Mouse (Mus musculus) liver, postnatal 0 days (tissue): ENCODE results near the gene Zfp428. TPM values are rescaled to one million over a fixed set of nuclear protein-coding genes. Genes with fewer than 3 reads are reported as not detected.

Experiments
- ATAC-seq: fragments of 200-750 bp; cut with Nextera tagmentation; 2 replicates; pipeline ENCODE4 v1.8.0; 2017; ENCODE audit warnings: mild to moderate bottlenecking, moderate library complexity
- DNase-seq: peaks from one replicate; pipeline ENCODE4 v3.0.0-alpha.2; 2016
- H3K27ac ChIP-seq: fragments of 300-500 bp; sonication (generic); 2 replicates; pipeline ENCODE4 v1.5.1; 2014; ENCODE audit warnings: antibody characterized with exemption, moderate library complexity, mild to moderate bottlenecking, low read depth
- H3K27me3 ChIP-seq: fragments of 300-500 bp; sonication (generic); 2 replicates; pipeline ENCODE4 v1.6.1; 2014; ENCODE audit warnings: low read length, control low read depth, mixed read lengths; ENCODE audit not compliant: insufficient read depth
- H3K36me3 ChIP-seq: fragments of 300-500 bp; sonication (generic); replicated peaks from 2 replicates; pipeline ENCODE4 v1.6.1; 2014; ENCODE audit warnings: mild to moderate bottlenecking, control low read depth, low read length, moderate library complexity, mixed read lengths; ENCODE audit not compliant: insufficient read depth
- H3K4me1 ChIP-seq: fragments of 300-500 bp; sonication (generic); 2 replicates; pipeline ENCODE4 v1.6.1; 2014; ENCODE audit warnings: antibody characterized with exemption, mild to moderate bottlenecking, control low read depth; ENCODE audit not compliant: insufficient read depth
- H3K4me2 ChIP-seq: fragments of 300-500 bp; sonication (generic); 2 replicates; pipeline ENCODE4 v1.6.1; 2014; ENCODE audit warnings: low read depth, mild to moderate bottlenecking, low read length, moderate library complexity, mixed read lengths
- H3K4me3 ChIP-seq: fragments of 300-500 bp; sonication (generic); 2 replicates; pipeline ENCODE4 v1.5.1; 2014; ENCODE audit warnings: low read depth, low read length
- H3K9ac ChIP-seq: fragments of 300-500 bp; sonication (generic); replicated peaks from 2 replicates; pipeline ENCODE4 v1.6.1; 2014; ENCODE audit warnings: mild to moderate bottlenecking, moderate library complexity
- H3K9me3 ChIP-seq: fragments of 300-500 bp; sonication (generic); 2 replicates; pipeline ENCODE4 v1.6.1; 2016; ENCODE audit warnings: mild to moderate bottlenecking, control low read depth, low read length, mixed read lengths
- CTCF ChIP-seq: sonication (generic); IDR thresholded peaks from 2 replicates; pipeline ENCODE4 v1.5.1; 2016; ENCODE audit warnings: antibody characterized with exemption, low read depth
- EP300 ChIP-seq: IDR thresholded peaks from 2 replicates; pipeline ENCODE4 v1.6.1; 2016; ENCODE audit warnings: antibody characterized with exemption, low read depth, mild to moderate bottlenecking
- WGBS: fragments of 180-500 bp; shearing (Covaris S2); extraction: QIAGEN DNeasy Blood & Tissue Kit; methylation state at CpG from one replicate; pipeline ENCODE4 v1.1.7; 2014; ENCODE audit not compliant: insufficient replicate concordance; 5-methylcytosine and 5-hydroxymethylcytosine counted together
- polyA plus RNA-seq: library from polyadenylated mRNA; unstranded; fragments of >200 nt; fragmentation: Nextera tagmentation; extraction: Ambion mirVana; gene quantifications from 2 replicates; pipeline ENCODE4 v1.2.1, GENCODE M21; 2015

The Zfp428 gene
- polyA plus RNA-seq, 1 experiment from 2014 or later, result 4.1 TPM

DNA sequence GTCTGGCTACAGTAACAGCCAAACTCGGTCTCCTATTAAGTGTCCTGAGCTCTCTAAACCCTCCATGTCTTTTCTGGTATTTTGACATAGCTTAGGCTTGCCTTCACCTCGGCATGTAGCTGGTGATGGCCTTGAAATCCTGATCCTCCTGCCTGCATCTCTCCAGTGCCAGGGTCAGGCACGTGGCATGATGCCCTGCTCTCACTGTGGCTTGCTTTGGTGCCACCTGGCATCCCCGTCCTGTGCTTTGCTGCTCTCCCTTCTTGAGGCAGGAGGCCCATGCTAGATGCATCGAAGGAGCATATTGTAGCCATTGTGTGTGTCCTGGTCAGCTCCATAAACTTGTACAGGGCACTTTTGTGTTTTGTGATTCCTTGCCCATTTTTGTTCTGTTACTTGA lies 30.8 kb downstream of the Zfp428 start:
- H3K27ac ChIP-seq, result no peak overlapping the region
- no peak overlapping the region; the same call in 1 of the 2 replicates for H3K9ac ChIP-seq
- no peak for ATAC-seq
- no peak overlapping the region for H3K4me3 ChIP-seq
- no peak overlapping the region for H3K4me2 ChIP-seq
- H3K36me3 ChIP-seq, result peaks cover 24% of the 10 kb centered on the region
- DNase-seq, result no peak
- H3K4me1 ChIP-seq, result peaks cover 5% of the 10 kb centered on the region; the same call in 1 of the 2 replicates
- WGBS, result 64% methylated on average over 5 of the region's 5 CpGs
- no peaks in the 10 kb centered on the region for H3K9me3 ChIP-seq
- no peaks in the 10 kb centered on the region for H3K27me3 ChIP-seq
- TF ChIP-seq EP300 (no peak), CTCF (no peak)

DNA sequence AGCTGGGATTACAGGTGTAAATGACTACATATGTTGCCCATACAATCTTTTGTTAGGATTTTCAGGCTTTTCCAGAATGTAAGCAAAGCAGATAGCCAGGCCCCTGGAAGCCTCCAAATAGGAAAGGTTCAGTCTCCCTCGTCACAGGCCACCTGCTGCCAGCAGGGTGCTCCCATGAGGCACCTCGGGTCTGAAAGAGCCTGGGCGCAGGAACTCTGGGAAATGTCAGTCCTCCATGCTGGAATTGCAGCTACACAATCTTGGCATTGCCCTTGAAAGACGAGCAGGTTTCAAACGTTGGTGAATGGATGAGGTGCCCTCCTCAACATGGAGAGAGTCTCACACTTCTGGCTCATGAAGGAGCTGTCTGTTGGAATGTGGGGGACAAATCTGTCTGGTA lies 31.3 kb downstream of the Zfp428 start:
- H3K9me3 ChIP-seq, result no peaks in the 10 kb centered on the region
- WGBS, result 37% methylated on average over 5 of the region's 5 CpGs
- ATAC-seq, result no peak

DNA sequence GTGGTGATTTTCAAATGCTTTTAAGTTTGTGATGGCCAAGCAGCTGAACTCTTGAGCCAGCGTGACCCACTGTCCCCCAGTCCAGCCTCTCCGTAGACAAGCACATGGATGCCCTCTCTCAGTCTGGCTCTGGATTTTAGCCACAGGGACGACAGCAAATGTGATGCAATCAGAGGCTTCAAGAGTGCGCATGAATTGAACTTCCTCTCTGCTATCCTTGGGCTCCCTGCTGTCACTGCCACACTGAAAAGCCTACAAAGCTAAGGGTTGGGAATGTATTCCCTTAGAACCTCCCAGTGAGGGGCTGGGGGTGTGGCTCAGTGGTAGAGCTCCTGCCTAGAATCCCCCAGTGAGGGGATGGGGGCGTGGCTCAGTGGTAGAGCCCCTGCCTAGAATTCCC lies 31.9 kb downstream of the Zfp428 start:
- H3K27ac ChIP-seq, result no peak overlapping the region
- DNase-seq (no peak), ATAC-seq (no peak; the same call in 1 of the 2 replicates)
- peaks cover 5% of the 10 kb centered on the region; the same call in 1 of the 2 replicates for H3K4me1 ChIP-seq
- peaks cover 17% of the 10 kb centered on the region for H3K36me3 ChIP-seq
- no peaks in the 10 kb centered on the region for H3K27me3 ChIP-seq
- H3K4me3 ChIP-seq, result no peak overlapping the region
- H3K9ac ChIP-seq, result no peak overlapping the region
- no peaks in the 10 kb centered on the region for H3K9me3 ChIP-seq
- no peak overlapping the region for H3K4me2 ChIP-seq
- no peak for TF ChIP-seq EP300
- TF ChIP-seq CTCF, result no peak
- 46% methylated on average over 5 of the region's 5 CpGs for WGBS

More for the DNA sequence above, 31.3 kb downstream of the Zfp428 start:
- Histone ChIP-seq H3K4me3 (no peak overlapping the region), H3K36me3 (peaks cover 22% of the 10 kb centered on the region), H3K9ac (no peak overlapping the region), H3K27ac (no peak overlapping the region), H3K4me1 (peaks cover 5% of the 10 kb centered on the region; the same call in 1 of the 2 replicates), H3K27me3 (no peaks in the 10 kb centered on the region), H3K4me2 (no peak overlapping the region)
- DNase-seq, result no peak
- TF ChIP-seq EP300 (no peak), CTCF (0 out of 2 replicates have a peak, but pooled peaks have one; percentile 4)

DNA sequence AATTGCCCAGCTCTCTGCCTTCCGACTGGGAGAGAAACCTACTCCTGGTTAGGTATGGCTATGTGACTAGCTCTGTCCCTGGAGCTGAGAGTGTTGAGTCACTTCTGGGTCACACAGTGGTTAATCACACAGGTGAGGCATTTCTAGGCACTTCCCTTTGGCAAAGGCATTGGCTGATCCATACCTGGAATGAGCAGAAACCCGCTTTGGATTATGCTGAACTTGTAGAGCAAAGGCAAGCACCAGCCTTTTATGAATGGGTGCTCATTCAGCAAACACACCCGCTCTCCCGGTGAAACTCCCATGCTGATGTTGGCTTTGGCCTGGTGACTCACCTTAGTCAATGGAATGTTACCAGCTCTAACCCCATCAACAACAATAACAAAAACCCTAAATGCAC lies 32.9 kb downstream of the Zfp428 start:
- H3K27ac ChIP-seq, result no peak overlapping the region
- no peak for ATAC-seq

DNA sequence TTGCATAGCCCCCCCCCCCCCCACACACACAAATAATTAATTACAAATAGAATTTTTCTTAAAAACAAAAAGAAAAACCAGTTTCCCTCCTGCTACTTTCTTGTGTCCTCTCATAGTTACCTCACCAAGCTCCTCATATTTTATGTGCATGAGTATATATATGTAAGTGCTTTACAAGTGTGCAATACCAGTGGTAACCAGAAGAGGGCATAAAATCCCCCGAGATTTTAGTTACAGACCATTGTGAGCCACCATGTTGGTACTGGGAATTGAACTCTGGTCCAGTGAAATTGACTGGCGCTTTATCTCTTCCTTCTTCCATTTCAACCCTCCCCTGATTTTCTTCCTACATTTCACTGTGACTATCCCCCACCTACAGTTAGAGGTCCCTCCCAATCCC lies 37.7 kb downstream of the Zfp428 start:
- Histone ChIP-seq H3K27ac (no peak overlapping the region), H3K27me3 (no peaks in the 10 kb centered on the region), H3K36me3 (0 out of 2 replicates have a peak, but pooled peaks cover 2% of the 10 kb centered on the region), H3K4me2 (no peak overlapping the region), H3K9me3 (0 out of 2 replicates have a peak, but pooled peaks cover 3% of the 10 kb centered on the region), H3K9ac (no peak overlapping the region), H3K4me1 (peaks cover 13% of the 10 kb centered on the region), H3K4me3 (no peak overlapping the region)
- 66% methylated on average over 2 of the region's 2 CpGs for WGBS
- ATAC-seq (no peak), DNase-seq (no peak)
- TF ChIP-seq EP300 (no peak), CTCF (peak; percentile 47)

More for the DNA sequence above, 32.9 kb downstream of the Zfp428 start:
- no peak for DNase-seq
- peaks cover 7% of the 10 kb centered on the region; the same call in 1 of the 2 replicates for H3K36me3 ChIP-seq
- 0 out of 2 replicates have a peak, but pooled peaks cover 3% of the 10 kb centered on the region for H3K9me3 ChIP-seq
- peaks cover 5% of the 10 kb centered on the region; the same call in 1 of the 2 replicates for H3K4me1 ChIP-seq
- no peaks in the 10 kb centered on the region for H3K27me3 ChIP-seq
- H3K4me3 ChIP-seq, result no peak overlapping the region
- TF ChIP-seq EP300, result no peak
- no peak for TF ChIP-seq CTCF
- H3K4me2 ChIP-seq, result no peak overlapping the region
- H3K9ac ChIP-seq, result no peak overlapping the region
- WGBS, result 82% methylated on average over 4 of the region's 4 CpGs

DNA sequence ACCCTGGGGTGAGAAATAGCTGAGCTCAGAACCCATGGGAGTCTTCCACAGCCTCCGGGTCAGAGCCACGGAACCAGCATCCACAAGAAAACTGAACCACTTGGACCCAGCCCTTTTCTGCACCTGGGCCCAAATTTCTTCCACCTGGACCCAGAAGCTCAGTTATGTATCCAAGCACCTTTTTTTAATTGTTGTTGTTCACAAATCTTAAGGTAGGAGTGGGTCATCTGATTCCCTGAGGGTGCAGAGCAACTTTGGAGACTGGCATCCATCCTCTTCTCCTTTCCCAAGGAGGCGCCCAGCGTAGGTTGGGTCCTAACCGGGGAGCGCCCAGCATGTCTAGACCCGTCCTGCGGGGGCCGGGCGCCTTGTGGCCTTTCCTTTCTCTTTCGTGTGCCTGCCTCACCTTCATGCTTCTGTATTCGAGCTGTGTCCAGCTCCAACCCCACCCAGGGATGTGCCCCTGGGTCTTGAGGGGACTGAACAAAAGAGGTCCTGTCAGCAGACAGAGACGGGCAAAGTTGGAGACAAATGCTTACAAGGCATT lies 39.3 kb downstream of the Zfp428 start, which contains the start of the genes Pinlyp and Xrcc1:
Pinlyp (minus strand) TSS at position 51 of the 547 bp plus-strand sequence.
Xrcc1 (plus strand) TSS at position 222 of the 547 bp plus-strand sequence.
- Histone ChIP-seq H3K9ac (peak within 1 kb of the TSS; percentile 85), H3K4me3 (peak within 1 kb of the TSS; percentile 81), H3K4me2 (peak within 1 kb of the TSS; percentile 91), H3K4me1 (peaks cover 15% of the 10 kb centered on the region), H3K27ac (peak within 1 kb of the TSS; percentile 74), H3K27me3 (no peaks in the 10 kb centered on the region), H3K36me3 (0 out of 2 replicates have a peak, but pooled peaks cover 2% of the 10 kb centered on the region), H3K9me3 (0 out of 2 replicates have a peak, but pooled peaks cover 3% of the 10 kb centered on the region)
- TF ChIP-seq EP300, result no peak
- TF ChIP-seq CTCF, result no peak
- 39% methylated on average over 13 of the region's 13 CpGs for WGBS
- ATAC-seq (peak; percentile 0; the same call in 1 of the 2 replicates), DNase-seq (no peak)
